Mouse (Mus musculus): ENCODE results near the gene Krtap5-1. TPM values are rescaled to one million over a fixed set of nuclear protein-coding genes. Genes with fewer than 3 reads are reported as not detected.
A peak's percentile ranks its signal among the peaks of the same experiment; 100 is the strongest.
"Not testable (repeated sequence)": the region's sequence is repeated elsewhere in the genome, so short reads cannot be mapped to it uniquely, and the experiment has no call there.

The Krtap5-1 gene
- not detected in 2 replicates for polyA plus RNA-seq (2012; rRNA removed)

GRCm38 (mm10) chr7:142297018-142297417 is at the start of gene Krtap5-1:
Krtap5-1 (minus strand) TSS chr7:142297118.
- H3K27me3 ChIP-seq (replicated peaks; ENCODE audit: control insufficient read depth, insufficient read depth, low read length); H3K27ac ChIP-seq (ENCODE audit: insufficient read depth, low read depth, low read length); H3K36me3 ChIP-seq (ENCODE audit: control insufficient read depth, insufficient read depth, low read length); DNase-seq; H3K4me1 ChIP-seq (ENCODE audit: control insufficient read depth, insufficient read depth, low read length); H3K4me3 ChIP-seq (ENCODE audit: insufficient read depth, low read depth, low read length): not testable (repeated sequence)

- no peaks in the 10 kb centered on the region for H3K27me3 ChIP-seq (replicated peaks; ENCODE audit: control insufficient read depth, insufficient read depth, low read length)
- H3K27ac ChIP-seq (ENCODE audit: insufficient read depth, low read depth, low read length): no peak overlapping the region
- H3K36me3 ChIP-seq (ENCODE audit: control insufficient read depth, insufficient read depth, low read length): no peaks in the 10 kb centered on the region
- no peak for TF ChIP-seq POLR2A (IDR thresholded peaks at IDR 0.05; ENCODE audit: low read depth, low read length)
- H3K4me3 ChIP-seq (ENCODE audit: insufficient read depth, low read depth, low read length): no peak overlapping the region
- WGBS: 65% methylated on average over 3 of the region's 3 CpGs
- no peaks in the 10 kb centered on the region for H3K4me1 ChIP-seq (ENCODE audit: control insufficient read depth, insufficient read depth, low read length)
- DNase-seq: peak; percentile 2
Observed at GRCm38 (mm10) chr7:142342247-142342640, 45.3 kb upstream of the Krtap5-1 start.

GRCm38 (mm10) chr7:142341564-142342246 is 44.8 kb upstream of the Krtap5-1 start:
- no peaks in the 10 kb centered on the region for H3K36me3 ChIP-seq (ENCODE audit: control insufficient read depth, insufficient read depth, low read length)
- no peak overlapping the region for H3K4me3 ChIP-seq (ENCODE audit: insufficient read depth, low read depth, low read length)
- no peak overlapping the region for H3K27ac ChIP-seq (ENCODE audit: insufficient read depth, low read depth, low read length)
- no peak for TF ChIP-seq CTCF (conservative IDR thresholded peaks at IDR 0.05; ENCODE audit: insufficient read depth, insufficient read length, low read depth, low read length)
- TF ChIP-seq POLR2A (IDR thresholded peaks at IDR 0.05; ENCODE audit: low read depth, low read length): no peak
- no peaks in the 10 kb centered on the region for H3K27me3 ChIP-seq (replicated peaks; ENCODE audit: control insufficient read depth, insufficient read depth, low read length)
- DNase-seq: no peak
- H3K4me1 ChIP-seq (ENCODE audit: control insufficient read depth, insufficient read depth, low read length): no peaks in the 10 kb centered on the region
- 66% methylated on average over 10 of the region's 10 CpGs for WGBS

GRCm38 (mm10) chr7:142340269-142340970 is 43.5 kb upstream of the Krtap5-1 start:
- 58% methylated on average over 10 of the region's 10 CpGs for WGBS
- DNase-seq: no peak
- Histone ChIP-seq H3K36me3 (ENCODE audit: control insufficient read depth, insufficient read depth, low read length) (no peaks in the 10 kb centered on the region), H3K27me3 (replicated peaks; ENCODE audit: control insufficient read depth, insufficient read depth, low read length) (no peaks in the 10 kb centered on the region), H3K4me1 (ENCODE audit: control insufficient read depth, insufficient read depth, low read length) (no peaks in the 10 kb centered on the region), H3K27ac (ENCODE audit: insufficient read depth, low read depth, low read length) (no peak overlapping the region), H3K4me3 (ENCODE audit: insufficient read depth, low read depth, low read length) (no peak overlapping the region)
- no peak for TF ChIP-seq POLR2A (IDR thresholded peaks at IDR 0.05; ENCODE audit: low read depth, low read length)
- TF ChIP-seq CTCF (conservative IDR thresholded peaks at IDR 0.05; ENCODE audit: insufficient read depth, insufficient read length, low read depth, low read length): 0 out of 2 replicates have a peak, but pooled peaks have one; percentile 1

GRCm38 (mm10) chr7:142335151-142335550 is 38.2 kb upstream of the Krtap5-1 start:
- 81% methylated on average over 8 of the region's 8 CpGs for WGBS
- DNase-seq: no peak
- Histone ChIP-seq H3K4me3 (ENCODE audit: insufficient read depth, low read depth, low read length) (no peak overlapping the region), H3K4me1 (ENCODE audit: control insufficient read depth, insufficient read depth, low read length) (no peaks in the 10 kb centered on the region), H3K27ac (ENCODE audit: insufficient read depth, low read depth, low read length) (no peak overlapping the region), H3K27me3 (replicated peaks; ENCODE audit: control insufficient read depth, insufficient read depth, low read length) (no peaks in the 10 kb centered on the region), H3K36me3 (ENCODE audit: control insufficient read depth, insufficient read depth, low read length) (no peaks in the 10 kb centered on the region)
- no peak for TF ChIP-seq POLR2A (IDR thresholded peaks at IDR 0.05; ENCODE audit: low read depth, low read length)
- no peak for TF ChIP-seq CTCF (conservative IDR thresholded peaks at IDR 0.05; ENCODE audit: insufficient read depth, insufficient read length, low read depth, low read length)

- H3K27me3 ChIP-seq (replicated peaks; ENCODE audit: control insufficient read depth, insufficient read depth, low read length): no peaks in the 10 kb centered on the region
- H3K4me1 ChIP-seq (ENCODE audit: control insufficient read depth, insufficient read depth, low read length): no peaks in the 10 kb centered on the region
- no peak overlapping the region for H3K4me3 ChIP-seq (ENCODE audit: insufficient read depth, low read depth, low read length)
- 1% methylated on average over 3 of the region's 3 CpGs for WGBS
- no peaks in the 10 kb centered on the region for H3K36me3 ChIP-seq (ENCODE audit: control insufficient read depth, insufficient read depth, low read length)
- H3K27ac ChIP-seq (ENCODE audit: insufficient read depth, low read depth, low read length): no peak overlapping the region
- DNase-seq: peak; percentile 79
- TF ChIP-seq POLR2A (IDR thresholded peaks at IDR 0.05; ENCODE audit: low read depth, low read length) (no peak), CTCF (conservative IDR thresholded peaks at IDR 0.05; ENCODE audit: insufficient read depth, insufficient read length, low read depth, low read length) (peak; percentile 95)
Observed at GRCm38 (mm10) chr7:142334246-142334645, 37.3 kb upstream of the Krtap5-1 start.

- 98% methylated on average over 6 of the region's 9 CpGs for WGBS
- H3K36me3 ChIP-seq (ENCODE audit: control insufficient read depth, insufficient read depth, low read length); H3K27me3 ChIP-seq (replicated peaks; ENCODE audit: control insufficient read depth, insufficient read depth, low read length); H3K4me1 ChIP-seq (ENCODE audit: control insufficient read depth, insufficient read depth, low read length); H3K4me3 ChIP-seq (ENCODE audit: insufficient read depth, low read depth, low read length); H3K27ac ChIP-seq (ENCODE audit: insufficient read depth, low read depth, low read length); DNase-seq: not testable (repeated sequence)
Observed at GRCm38 (mm10) chr7:142332741-142333140, 35.8 kb upstream of the Krtap5-1 start.
